Mouse (Mus musculus): ENCODE data around the gene Zic5. TPM values are rescaled to one million over a fixed set of nuclear protein-coding genes. Genes with fewer than 3 reads are reported as not detected.

Gene Zic5
- total RNA-seq, 2 experiments from 2014 or later, result 3.9 to 4.4 TPM

DNA sequence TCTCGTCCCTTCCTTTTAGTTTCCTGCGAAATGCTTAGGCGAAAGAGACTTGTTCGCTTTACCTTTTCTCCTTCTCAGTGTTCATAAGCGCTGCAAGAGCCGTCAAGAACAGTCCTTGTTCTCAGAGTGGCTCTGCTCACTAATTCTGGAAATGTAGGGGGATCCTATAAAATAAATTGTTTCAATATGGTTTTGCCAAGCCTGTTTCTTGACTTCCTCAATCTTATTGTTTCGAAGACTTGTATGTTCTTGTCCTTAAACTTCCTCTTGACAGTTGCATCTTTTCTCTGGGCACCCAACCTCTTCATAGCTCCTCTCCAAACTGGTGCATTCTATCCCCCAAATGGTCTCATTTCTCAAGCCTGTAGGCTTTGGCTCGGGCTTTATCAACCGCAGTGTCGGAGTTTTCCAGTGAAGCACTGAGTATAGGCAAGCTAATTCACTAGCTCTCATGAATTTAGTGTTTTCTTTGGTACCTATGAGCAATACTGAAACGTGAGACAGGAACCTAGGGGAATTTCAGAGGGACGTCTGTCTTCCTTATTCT lies 20.2 kb upstream of the Zic5 start:
- TF ChIP-seq CTCF (conservative IDR thresholded peaks at IDR 0.05), result no peak
- H3K27ac ChIP-seq, result peak overlapping the region; percentile 69
- no peak for DNase-seq (ENCODE audit: low spot score in 2 of 2)
- peak overlapping the region; percentile 14; the same call in 1 of the 2 replicates for H3K4me3 ChIP-seq

DNA sequence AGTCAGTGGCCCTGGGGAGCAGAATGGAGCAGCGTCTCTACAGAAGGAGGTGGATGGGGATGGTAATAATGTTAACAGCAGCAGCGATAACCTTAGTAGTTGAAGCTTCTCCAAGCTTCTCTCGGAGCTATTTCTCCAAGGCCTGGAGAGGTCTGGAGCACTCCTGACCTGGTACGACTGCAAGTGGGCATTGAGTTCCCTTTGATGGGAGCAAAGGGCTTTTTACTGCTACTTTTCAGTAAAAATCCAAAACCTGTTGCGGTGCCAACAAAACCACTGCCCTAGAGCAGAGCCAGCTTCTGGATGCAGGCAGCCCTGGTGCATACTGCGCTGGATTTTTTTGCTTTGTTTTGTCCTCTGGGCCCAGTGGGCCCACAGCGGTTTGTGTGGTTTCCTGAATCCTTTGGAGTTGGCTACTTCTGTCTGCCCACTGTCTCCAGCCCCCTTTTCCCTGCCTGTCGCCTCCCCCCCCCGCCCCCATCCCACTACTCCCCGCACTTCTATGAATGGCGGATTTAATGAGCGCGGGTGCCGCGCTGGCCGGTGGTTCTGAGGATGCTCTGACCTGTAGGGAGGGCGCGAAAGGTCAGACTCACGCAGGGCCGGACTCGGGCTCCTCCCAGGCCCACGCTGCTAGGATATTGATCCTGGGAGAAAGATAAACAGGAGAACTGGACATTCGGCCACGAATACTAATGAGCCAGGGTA lies 19.5 kb upstream of the Zic5 start:
- Histone ChIP-seq H3K4me3 (peak overlapping the region; percentile 26; the same call in 1 of the 2 replicates), H3K27ac (peak overlapping the region; percentile 69)
- DNase-seq (ENCODE audit: low spot score in 2 of 2), result no peak
- no peak for TF ChIP-seq CTCF (conservative IDR thresholded peaks at IDR 0.05)

DNA sequence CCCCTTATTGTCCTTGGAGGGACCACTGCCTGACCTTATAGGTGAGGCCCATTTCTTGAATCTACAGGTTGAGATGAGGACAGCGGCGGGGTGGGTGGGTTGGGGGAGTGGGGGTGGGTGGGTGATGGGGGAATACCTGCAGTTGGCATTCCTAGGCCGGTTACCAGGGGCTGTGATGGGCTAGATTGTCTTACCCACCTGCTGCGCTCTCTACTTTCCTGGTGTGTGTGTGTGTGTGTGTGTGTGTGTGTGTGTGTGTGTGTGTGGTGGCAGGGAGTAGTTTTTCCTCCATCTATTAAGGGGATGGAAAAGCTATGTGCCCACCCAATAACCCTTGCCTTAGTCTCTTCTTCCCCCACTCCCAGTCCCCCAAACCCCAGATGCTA lies 19.0 kb upstream of the Zic5 start:
- DNase-seq (ENCODE audit: low spot score in 2 of 2), result no peak
- TF ChIP-seq CTCF (conservative IDR thresholded peaks at IDR 0.05), result no peak
- no peak overlapping the region; the same call in 1 of the 2 replicates for H3K4me3 ChIP-seq
- H3K27ac ChIP-seq, result peak overlapping the region; percentile 70

DNA sequence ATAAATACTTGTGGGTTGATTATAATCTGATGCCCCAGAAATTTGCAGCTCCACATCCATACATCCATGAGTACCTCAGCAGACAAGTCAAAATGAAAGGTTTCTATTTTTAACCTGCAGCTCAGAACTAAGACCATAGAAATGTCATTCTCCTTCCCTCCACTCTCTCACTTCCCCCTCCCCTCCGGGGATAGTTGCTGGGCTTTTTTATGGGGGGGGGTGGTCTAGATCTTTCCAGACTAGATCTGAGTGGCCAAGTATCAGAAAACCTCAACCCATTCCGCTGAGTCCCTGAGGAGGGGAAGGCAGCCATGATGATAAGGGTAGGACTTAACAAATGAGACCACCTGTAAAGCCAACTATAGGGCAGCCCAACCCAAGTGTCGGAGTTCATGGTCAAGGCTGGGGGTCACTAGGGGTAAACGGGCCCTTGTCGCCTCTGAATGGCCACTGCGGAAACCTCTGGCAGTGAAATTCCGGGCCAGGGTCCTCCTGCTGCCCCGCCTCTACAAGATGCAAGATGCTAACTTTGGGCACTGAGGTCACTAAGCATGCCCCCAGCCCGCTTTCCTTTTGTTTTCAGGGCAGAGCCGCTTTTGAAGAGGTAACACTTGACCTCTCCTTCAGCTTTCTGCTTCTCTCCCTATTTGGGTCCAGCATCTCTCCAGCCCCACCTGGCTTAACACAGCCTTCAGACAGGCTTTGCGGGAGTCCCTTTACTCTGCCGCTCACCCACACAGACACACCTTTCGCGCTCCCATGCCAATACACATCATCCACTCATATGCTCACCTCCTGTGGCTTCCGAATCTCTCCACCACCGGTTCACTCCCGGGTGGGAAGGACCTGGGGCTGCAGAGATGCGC lies 18.3 kb upstream of the Zic5 start:
- no peak for DNase-seq (ENCODE audit: low spot score in 2 of 2)
- Histone ChIP-seq H3K27ac (peak overlapping the region; percentile 70), H3K4me3 (peak overlapping the region; percentile 6; the same call in 1 of the 2 replicates)
- TF ChIP-seq CTCF (conservative IDR thresholded peaks at IDR 0.05), result no peak

DNA sequence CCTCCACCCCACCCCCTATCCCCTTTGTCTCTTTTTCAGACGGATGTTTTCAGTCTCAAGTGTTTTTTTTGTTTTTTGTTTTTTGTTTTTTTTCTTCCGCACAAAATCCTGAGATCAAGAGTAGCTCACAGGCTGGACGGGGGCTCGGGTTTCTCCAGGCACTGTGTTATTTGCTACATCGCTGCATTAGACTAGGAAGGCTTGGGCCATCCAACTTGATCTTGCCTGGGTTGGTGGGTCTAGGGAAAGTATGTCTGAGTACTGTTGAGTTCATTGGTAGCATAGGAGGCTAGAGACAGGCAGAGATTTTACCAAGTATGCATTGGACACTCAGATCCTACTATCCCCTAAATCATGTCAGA lies 17.5 kb upstream of the Zic5 start:
- TF ChIP-seq CTCF (conservative IDR thresholded peaks at IDR 0.05), result no peak
- H3K27ac ChIP-seq, result peak overlapping the region; percentile 70
- peak overlapping the region; percentile 57 for H3K4me3 ChIP-seq
- DNase-seq (ENCODE audit: low spot score in 2 of 2), result no peak

DNA sequence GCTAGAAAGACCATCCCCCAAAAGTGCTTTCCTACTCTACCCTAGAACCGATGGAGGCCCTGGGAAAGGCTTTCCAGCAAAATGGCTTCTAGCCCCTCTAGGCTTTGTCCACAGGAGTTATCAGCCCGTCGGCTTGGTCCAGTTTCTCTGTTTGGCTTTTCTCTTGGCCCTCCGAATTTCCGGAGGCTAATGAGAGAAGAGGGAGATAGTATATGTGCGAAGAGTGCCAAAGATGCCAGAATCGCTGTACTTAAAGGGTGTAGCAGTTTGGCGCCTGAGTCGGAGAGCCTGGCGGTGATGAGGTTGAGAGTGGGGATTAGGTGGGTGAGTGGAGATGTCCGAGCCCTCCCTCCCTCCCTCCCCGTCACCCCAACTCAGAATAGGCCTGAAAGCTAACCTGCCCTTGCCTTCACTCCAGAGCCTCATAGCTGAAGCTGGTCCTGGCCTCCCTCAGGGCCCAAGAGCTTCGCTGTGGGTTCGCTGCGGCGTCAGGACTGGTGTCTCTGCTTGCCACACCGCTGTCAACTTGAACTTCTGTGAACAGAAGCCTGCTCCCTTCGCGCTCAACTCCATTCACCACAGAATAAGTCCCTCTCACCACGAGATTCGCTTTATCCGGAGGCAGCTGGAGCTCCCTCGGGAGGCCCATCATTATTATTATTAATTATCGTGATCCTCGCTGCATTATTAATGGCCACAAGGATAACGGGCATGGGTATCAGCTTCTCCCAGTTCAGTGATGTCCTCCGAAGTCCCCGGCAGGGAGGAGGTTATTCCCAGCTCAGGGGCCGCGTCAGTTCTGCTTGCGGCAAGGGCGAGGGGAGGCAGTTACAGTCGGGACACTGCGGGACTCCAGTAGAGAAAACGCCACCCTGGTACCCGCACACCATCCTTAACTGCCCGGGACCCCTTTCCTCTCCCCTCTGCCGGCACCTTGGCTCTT lies 16.9 kb upstream of the Zic5 start:
- DNase-seq (ENCODE audit: low spot score in 2 of 2), result no peak
- no peak for TF ChIP-seq CTCF (conservative IDR thresholded peaks at IDR 0.05)
- Histone ChIP-seq H3K27ac (peak overlapping the region; percentile 70), H3K4me3 (peak overlapping the region; percentile 57)

DNA sequence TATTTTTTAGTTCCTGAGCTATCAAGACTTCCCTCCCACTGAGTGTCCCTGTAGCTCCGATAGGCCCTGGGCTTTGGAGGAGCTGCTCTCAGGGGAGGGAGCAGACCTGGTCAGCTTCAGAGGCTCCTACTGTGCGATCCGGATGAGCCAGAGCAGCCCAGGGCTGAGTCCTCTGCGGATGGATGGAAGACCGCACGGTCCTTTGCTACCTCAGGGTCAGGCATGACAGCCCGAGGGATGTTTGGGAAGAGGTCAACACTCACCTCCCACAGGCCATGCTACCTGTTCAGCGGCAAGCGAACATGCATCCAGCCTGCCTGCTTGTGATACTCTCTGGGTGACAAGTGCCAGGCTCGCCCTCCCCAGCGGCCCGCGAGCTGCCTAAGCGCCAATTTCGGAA lies 15.7 kb upstream of the Zic5 start:
- DNase-seq (ENCODE audit: low spot score in 2 of 2), result no peak
- no peak for TF ChIP-seq CTCF (conservative IDR thresholded peaks at IDR 0.05)
- peak overlapping the region; percentile 57 for H3K4me3 ChIP-seq
- H3K27ac ChIP-seq, result peak overlapping the region; percentile 70

DNA sequence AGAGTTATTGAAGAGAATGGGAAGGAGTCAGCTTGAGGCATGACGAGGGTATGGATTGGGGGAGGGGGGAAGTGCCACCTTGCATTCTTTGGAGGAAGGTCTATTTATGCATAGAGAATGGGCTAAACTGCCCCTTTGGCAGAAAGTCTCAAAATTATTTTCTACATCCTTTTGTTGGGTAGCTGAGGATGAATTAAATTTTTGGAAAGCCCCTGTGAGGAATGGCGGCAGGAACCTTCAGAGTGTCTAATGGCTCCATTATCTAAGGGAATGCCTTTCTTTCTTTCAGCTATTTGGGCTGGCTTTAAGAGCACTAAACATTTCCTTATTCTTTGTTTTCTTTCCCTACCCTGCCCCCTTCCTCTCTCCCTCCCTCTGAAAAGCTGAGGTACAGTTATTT lies 14.9 kb upstream of the Zic5 start:
- peak overlapping the region; percentile 57 for H3K4me3 ChIP-seq
- TF ChIP-seq CTCF (conservative IDR thresholded peaks at IDR 0.05), result no peak
- H3K27ac ChIP-seq, result peak overlapping the region; percentile 70
- no peak for DNase-seq (ENCODE audit: low spot score in 2 of 2)

DNA sequence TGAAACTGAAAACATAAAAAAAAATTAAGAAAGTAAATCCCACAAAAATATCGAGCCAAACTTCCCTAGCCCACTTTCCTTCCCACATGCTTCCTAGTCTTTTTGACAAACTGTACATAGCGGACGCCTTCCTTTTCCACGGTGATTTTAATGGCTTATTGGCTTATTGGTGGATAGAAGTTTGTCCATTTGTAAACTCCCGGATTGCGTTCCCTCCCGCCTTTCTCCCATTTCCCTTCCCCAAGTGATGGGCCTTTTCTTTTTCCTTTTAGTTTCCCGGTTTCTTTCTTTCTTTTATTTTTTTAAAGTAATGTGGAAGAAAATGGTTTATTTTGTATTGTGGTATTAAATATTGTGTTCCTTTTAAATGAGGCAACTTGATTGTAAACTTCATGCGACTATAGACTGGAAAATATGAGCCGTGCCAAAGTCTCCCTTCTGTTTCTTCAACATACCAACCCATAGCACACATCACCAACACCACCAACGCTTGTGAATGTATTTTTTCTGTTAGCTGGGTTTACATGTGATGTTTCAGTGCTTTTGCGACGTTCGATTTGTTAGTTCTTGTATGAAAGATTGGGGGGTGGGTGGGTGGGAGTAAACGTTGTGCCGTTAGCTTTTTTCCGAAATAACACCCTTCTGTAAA lies 14.1 kb upstream of the Zic5 start:
- Histone ChIP-seq H3K27ac (peak overlapping the region; percentile 70), H3K4me3 (peak overlapping the region; percentile 57)
- DNase-seq (ENCODE audit: low spot score in 2 of 2), result no peak
- no peak for TF ChIP-seq CTCF (conservative IDR thresholded peaks at IDR 0.05)

DNA sequence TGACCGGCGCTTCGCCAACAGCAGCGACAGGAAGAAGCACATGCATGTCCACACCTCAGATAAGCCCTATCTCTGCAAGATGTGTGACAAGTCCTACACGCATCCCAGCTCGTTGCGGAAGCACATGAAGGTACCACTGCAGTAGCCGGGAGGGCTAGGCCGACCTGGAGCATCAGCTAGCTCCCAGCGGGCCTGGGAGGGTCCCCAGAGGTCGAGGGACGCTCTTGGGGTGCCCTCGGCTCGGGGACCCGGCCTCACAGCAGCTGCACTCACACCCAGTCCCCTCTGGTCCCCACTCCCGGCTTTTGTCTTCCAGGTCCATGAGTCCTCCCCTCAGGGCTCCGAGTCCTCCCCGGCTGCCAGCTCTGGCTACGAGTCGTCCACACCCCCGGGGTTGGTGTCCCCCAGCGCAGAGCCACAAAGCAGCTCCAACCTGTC lies 13.1 kb upstream of the Zic5 start:
- TF ChIP-seq CTCF (conservative IDR thresholded peaks at IDR 0.05), result no peak
- H3K27ac ChIP-seq, result peak overlapping the region; percentile 77
- peak overlapping the region; percentile 57 for H3K4me3 ChIP-seq
- no peak for DNase-seq (ENCODE audit: low spot score in 2 of 2)

DNA sequence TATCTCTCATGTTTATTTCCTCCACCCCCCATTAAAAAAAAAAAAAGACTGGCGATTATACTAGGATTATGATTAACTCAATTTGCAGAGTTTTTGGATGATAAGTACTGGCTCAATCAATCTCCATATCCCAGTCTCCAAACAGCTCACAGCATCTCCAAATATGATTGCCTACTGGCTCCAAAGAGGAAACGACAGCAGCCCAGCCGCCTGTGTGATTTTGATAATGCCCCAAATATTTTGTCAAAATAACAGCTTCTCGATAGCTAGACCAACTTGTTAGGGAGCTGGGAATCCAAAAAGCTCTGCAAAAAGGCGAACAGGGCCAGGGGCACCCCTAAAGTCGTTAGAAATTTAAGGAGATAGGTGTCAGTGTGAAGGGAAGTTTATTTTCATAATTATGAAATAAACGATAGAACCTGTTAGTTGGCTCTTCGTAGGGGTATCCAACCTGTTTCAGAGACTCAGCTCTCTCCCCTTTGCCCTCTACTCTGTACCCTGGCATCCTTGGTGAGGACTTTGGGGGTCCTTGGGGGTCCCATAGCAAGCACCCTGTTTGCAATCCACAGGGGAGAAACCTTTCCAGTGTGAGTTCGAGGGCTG lies 12.6 kb upstream of the Zic5 start:
- H3K27ac ChIP-seq, result peak overlapping the region; percentile 77
- DNase-seq (ENCODE audit: low spot score in 2 of 2), result no peak
- peak overlapping the region; percentile 57 for H3K4me3 ChIP-seq
- no peak for TF ChIP-seq CTCF (conservative IDR thresholded peaks at IDR 0.05)

Data from layer of hippocampus, adult 2 months (tissue).